Mouse (Mus musculus) embryonic fibroblast, embryonic 13.5 days (primary cell): ENCODE measurements around the gene Sh3d19.

Experiments
- CTCF ChIP-seq: IDR thresholded peaks from 2 replicates; pipeline ENCODE4 v1.5.1; 2011; ENCODE audit warnings: mild to moderate bottlenecking, control low read depth, low read length, moderate library complexity, borderline replicate concordance; ENCODE audit not compliant: insufficient read depth
- POLR2A ChIP-seq: IDR thresholded peaks from 2 replicates; pipeline ENCODE4 v1.6.1; 2011; ENCODE audit warnings: low read depth, mild to moderate bottlenecking, control low read depth, low read length, moderate library complexity

DNA sequence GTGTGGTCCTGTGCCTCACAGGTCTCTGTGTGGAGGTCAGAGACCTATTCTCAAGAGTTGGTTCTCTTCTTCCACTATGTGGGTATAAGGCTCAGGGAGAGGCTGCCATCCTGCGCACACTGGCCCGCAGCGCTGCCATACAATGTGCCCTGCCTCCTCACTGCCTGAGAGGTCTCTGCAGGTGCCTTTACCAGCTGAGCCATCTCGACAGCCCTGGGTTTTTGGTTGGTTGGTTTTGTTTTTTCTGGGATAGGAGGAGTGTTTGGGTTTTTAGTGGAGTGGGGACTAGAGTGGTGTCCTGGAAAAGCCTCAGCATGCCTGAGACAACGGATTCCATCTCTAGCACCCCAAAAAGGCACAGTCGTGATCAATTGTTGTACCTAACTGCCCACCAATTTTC is 172.4 kb downstream of the Sh3d19 start:
- TF ChIP-seq POLR2A (no peak), CTCF (no peak)
